Mouse (Mus musculus) layer of hippocampus, postnatal 36 days (tissue): ENCODE results near the gene Igf1. TPM values are rescaled to one million over a fixed set of nuclear protein-coding genes. Genes with fewer than 3 reads are reported as not detected.

ENCODE experiments used
- DNase-seq, 2 experiments: peaks; one replicate each; pipeline ENCODE4 v3.0.0; 2022
- total RNA-seq, 2 experiments: library from RNA; stranded (reverse); gene quantifications; 2 replicates each; pipeline ENCODE4 v1.2.3; 2021

Gene Igf1
- total RNA-seq, 2 experiments from 2014 or later, result 8.0 TPM

DNA sequence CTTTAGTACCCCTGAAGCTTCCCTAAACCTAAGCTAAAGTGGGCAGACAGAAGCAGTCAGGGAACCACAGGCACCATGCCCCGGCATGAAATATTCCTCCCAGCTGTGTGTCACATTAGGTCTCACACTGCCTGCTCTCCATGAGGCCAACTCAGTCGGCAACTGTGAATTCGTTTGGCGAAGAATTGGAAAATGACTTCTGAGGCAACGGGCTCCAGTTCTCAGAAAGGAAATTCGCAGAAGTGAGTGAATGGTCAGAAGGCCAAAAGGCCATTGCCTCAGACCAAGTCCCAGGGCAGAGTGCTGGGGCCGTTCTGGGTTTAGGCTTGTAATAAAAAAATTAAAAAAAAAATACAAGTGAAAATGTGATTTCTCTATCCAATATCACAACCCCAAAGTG is 43.9 kb downstream of the Igf1 start:
- no peak for DNase-seq

DNA sequence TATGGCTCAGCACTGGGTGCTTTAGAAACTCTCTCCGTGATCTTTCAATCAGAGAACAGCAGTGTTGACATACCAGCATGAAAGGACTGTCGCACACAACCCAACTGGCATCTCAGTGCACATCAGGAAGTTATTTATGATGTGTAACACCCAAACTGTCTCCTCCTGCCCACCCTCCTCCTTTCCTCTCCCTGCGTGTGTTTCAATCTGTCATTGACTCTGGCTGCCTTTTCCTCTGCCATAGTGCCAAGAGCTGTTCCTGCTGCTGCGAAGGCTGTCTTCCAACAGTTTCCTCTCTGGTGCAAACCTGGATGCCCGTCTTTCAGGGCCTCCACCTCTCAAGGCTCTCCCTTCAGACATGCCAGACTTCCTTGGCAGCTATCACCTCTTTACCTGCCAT is 46.3 kb downstream of the Igf1 start:
- no peak for DNase-seq

DNA sequence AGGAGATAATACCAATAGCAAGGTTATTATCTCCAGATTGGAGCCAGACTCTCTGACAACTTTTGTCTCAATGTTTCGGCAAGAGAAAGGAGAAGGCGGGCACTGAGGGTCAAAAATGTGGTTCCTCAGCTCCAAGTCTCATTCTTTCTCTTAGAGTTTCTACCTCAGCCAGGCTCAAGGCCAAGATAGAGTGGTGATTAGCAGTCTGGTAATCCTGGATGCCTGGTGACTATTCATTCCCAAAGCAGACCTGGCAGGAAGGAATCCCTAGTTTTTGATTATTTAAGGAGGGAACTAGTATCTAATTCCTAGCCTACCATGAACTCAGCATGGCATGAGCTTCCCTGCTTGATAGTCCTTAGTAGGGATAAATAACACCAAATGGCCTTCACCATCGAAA is 47.0 kb downstream of the Igf1 start:
- DNase-seq, result no peak

DNA sequence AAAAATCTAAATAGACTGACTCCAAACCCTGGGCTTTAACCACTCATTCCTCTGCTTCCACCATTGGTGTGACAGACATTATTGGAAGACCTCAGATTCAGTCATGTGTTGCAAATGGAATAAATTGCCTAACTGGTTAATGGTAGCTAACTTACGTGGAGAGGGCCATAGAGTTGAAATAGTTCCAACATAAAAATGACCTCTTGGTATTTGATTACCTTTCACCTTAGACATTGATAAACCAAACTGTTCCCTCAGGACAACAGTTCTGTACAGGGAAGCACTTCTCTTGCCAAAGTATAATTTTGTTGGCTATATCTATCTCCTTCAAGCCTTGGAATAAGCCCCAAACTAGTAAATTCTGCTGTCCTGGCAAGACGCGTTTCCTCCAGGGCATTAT is 48.1 kb downstream of the Igf1 start:
- DNase-seq, result no peak

DNA sequence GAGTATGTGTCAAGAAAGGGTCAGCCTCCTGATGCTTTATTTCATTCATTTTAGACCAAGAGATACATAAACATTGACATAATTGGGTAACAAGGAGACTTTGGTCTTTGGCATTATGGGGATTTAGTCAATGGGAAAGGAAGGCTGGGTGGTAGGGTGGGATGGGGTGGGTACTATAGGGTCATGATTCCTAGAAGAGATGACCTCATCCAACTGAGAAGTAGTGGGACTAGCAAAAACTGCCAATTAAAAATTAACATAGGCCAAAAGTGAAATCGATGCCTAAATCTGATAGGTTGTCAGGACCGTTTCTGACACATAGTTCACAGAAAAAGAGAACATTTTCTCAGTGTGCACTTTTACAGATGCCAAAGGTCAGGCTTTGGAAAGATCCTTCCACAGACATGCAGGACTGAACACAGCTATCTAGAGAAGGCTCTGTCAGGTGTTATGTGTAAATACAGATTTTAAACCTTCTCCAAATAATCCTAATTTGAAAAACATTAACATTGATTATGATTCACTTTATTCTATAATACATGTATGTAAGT is 48.8 kb downstream of the Igf1 start:
- no peak for DNase-seq

DNA sequence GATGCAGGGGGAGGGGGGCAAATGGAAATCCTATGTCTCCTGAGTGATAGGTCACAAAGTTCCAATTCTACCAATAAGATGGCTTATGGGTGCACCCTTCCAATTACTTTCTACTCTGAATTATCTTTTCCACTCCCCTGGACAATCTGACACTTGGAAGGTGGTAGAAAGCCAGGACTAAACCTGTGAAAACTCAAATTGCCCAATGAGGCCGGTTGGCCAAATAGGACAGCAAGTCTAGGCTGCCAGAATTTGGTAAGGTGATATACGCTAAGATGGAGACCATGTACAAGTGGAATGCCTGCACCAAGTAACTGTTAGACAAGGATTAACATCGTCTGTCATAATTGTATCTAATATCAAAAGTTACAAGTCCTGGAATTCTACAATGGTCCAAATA is 55.8 kb downstream of the Igf1 start:
- DNase-seq, result no peak

- DNase-seq, result no peak
Measured at GRCm38 (mm10) chr10:87914932-87915331, 56.9 kb downstream of the Igf1 start.

GRCm38 (mm10) chr10:87915782-87916181 is 57.7 kb downstream of the Igf1 start:
- DNase-seq, result no peak

GRCm38 (mm10) chr10:87922263-87922662 is 64.2 kb downstream of the Igf1 start:
- DNase-seq, result no peak

DNA sequence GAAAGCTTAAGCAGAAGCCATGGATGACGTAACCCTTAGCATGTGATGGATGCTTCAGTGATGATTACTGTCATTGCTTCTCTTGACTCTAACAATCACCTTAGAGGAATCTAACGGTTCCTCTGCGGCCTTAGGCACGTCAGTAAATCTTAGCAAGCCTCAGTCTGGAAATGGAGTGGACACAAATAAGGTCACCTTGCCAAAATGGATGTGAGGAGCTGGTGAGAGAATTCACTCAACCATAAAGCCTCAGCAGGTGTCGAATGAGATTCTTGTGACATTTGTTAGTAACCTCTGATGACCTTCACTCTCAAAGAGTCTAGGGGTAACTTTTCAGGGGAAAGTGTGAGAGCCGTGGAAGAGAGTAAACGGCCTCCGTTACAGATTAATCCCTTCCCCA is 68.5 kb downstream of the Igf1 start:
- no peak for DNase-seq

DNA sequence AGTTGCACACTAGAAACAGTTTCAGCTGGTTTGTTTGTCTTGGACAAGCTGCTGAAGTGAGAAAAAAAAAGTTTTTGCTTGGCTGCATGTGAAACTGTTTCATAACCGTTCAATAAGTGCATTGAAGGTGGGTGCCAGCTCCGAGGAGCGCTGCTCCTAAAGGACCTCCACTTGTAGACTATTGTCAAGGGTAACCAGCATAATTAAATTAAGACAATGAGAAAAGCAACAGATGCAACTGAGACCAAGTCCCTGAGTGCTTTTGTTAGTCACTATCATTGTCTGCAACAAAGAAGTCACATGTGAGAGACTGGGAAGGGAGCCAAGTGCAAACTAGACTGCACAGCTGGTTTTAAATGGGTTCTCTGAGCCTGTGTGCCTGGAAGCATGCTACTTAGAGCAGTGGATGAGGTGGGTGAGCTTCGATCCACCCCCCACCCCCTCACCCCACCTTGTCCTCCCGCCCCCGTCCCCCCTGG is 69.1 kb downstream of the Igf1 start:
- DNase-seq, result peak; percentile 19 to 41

GRCm38 (mm10) chr10:87948192-87948591 is 90.1 kb downstream of the Igf1 start:
- DNase-seq, result no peak

- DNase-seq, result no peak
Measured at GRCm38 (mm10) chr10:87971536-87971935, 113.5 kb downstream of the Igf1 start.

DNA sequence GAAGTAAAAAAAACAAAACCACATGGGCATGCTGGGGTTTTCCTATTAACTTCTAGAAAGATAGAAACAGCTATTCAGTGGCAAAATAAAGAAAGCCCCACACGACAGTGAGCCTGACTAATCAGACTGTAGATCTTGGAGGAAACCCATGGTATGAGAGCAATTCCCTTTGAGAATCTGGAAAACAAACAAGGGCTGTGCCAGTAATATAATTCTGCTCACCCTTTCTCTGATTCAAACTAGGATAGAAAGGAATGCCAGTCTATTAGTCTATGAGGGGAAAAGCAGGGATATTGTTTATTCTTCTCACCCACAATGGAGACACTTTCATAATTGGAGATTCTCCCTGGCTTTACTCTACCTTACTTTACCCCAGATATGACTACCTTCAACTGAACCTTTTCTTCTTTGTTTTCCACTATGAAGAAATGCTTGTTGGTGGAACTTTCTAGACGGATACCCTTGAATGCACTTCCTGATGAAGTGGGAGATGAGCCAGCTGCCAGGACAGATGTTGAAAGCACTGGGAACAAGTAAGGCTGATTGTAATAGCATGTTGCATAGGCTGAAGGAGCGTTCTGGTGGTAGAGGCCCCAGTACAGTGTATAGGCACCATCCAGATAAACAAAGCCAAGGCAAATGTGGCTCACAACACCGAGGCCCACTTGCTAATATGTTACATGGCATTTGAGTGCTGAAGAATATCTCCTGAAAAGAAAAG is 116.0 kb downstream of the Igf1 start:
- no peak for DNase-seq

DNA sequence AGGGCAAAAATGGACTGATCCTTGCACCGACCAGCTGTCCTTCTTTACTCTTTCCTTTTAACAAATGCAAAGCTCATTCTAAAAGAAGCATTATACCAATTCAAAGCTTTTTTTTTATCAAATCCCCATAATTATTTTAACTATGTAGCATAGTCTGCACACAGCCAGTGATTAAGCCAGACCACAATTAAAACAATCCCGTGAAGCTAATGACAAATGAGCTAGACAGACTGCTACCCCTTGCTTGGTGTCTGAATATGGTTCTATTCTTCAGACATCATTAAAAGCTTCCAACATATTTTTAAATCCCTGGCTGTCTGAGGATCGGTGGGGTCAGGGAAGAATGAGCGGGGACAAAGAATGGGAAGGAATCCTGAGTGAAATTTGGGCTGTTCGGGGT is 127.3 kb downstream of the Igf1 start:
- DNase-seq, result no peak

- no peak for DNase-seq
Measured at GRCm38 (mm10) chr10:87986201-87986600, 128.1 kb downstream of the Igf1 start.

Other genes starting within 250 kb of the Igf1 start
- not detected for gene Pmch, start 232.8 kb downstream of the Igf1 start, total RNA-seq